Comparison of ENCODE assay signal across 16 mouse cellular contexts in genomic region chr2:40402418-40402817, GRCm38 (mm10).
"Had no signal": no experiment of that assay in that cellular context is flagged by ENCODE, and none has a peak within 500 bp of the region (broad histone marks: within the 10 kb centered on the region; RNA-seq: fewer than 3 reads in every experiment).

No protein-coding gene starts in this region.

- H3K4me3 ChIP-seq: left cerebral cortex, adult 2 months; liver, embryonic 13.5 days; midbrain, embryonic 15.5 days; neural tube, embryonic 12.5 days; neural tube, embryonic 15.5 days had no signal

- ATAC-seq: midbrain, embryonic 15.5 days had no signal

- H3K4me2 ChIP-seq: liver, embryonic 13.5 days; midbrain, embryonic 11.5 days; midbrain, embryonic 15.5 days; neural tube, embryonic 12.5 days; neural tube, embryonic 15.5 days had no signal

- H3K9ac ChIP-seq: liver, embryonic 13.5 days; midbrain, embryonic 15.5 days; neural tube, embryonic 12.5 days; neural tube, embryonic 15.5 days had no signal

- H3K27ac ChIP-seq: kidney, postnatal 0 days; left cerebral cortex, adult 2 months; liver, embryonic 13.5 days; midbrain, embryonic 15.5 days; neural tube, embryonic 12.5 days; neural tube, embryonic 15.5 days; stomach, postnatal 0 days had no signal

- DNase-seq: layer of hippocampus, postnatal 36 days; liver, embryonic 13.5 days; lung, adult 2 months; lung, postnatal 14 days; lung, postnatal 4 days; right cerebral cortex, adult 18-20 months; right cerebral cortex, postnatal 14 days; right cerebral cortex, postnatal 4 days; thymus, postnatal 25 days had no signal

- H3K9me3 ChIP-seq: midbrain, embryonic 15.5 days; neural tube, embryonic 15.5 days had no signal

- H3K36me3 ChIP-seq: liver, embryonic 13.5 days; midbrain, embryonic 15.5 days; neural tube, embryonic 12.5 days; neural tube, embryonic 15.5 days had no signal

- H3K4me1 ChIP-seq: liver, embryonic 13.5 days; midbrain, embryonic 15.5 days; neural tube, embryonic 12.5 days; neural tube, embryonic 15.5 days had no signal

- H3K27me3 ChIP-seq: liver, embryonic 13.5 days; midbrain, embryonic 15.5 days; neural tube, embryonic 12.5 days; neural tube, embryonic 15.5 days had no signal
